Mouse (Mus musculus) midbrain, embryonic 10.5 days (tissue): Measurements from ENCODE around the gene Stxbp2. TPM values are rescaled to one million over a fixed set of nuclear protein-coding genes. Genes with fewer than 3 reads are reported as not detected.

ENCODE experiments used
- polyA plus RNA-seq: library from polyadenylated mRNA; unstranded; fragments of >200 nt; fragmentation: Nextera tagmentation; extraction: Ambion mirVana; gene quantifications from 2 replicates; pipeline ENCODE4 v1.2.1, GENCODE M21; 2016

The Stxbp2 gene
- polyA plus RNA-seq, 1 experiment from 2014 or later: 35.4 TPM

Other genes starting within 250 kb of the Stxbp2 start
- gene Arhgef18, start 237.9 kb upstream of the Stxbp2 start, polyA plus RNA-seq: 10.3 and 11.8 TPM in 2 replicates
- gene Pex11g, start 163.3 kb upstream of the Stxbp2 start, polyA plus RNA-seq: 4.5 and 4.8 TPM in 2 replicates
- gene Tex45, start 160.1 kb upstream of the Stxbp2 start, polyA plus RNA-seq: not detected in 2 replicates
- 69.4 and 80.0 TPM in 2 replicates for gene Zfp358, start 137.8 kb upstream of the Stxbp2 start, polyA plus RNA-seq
- 62.0 and 69.6 TPM in 2 replicates for gene Mcoln1, start 130.5 kb upstream of the Stxbp2 start, polyA plus RNA-seq
- gene Pnpla6, start 115.6 kb upstream of the Stxbp2 start, polyA plus RNA-seq: 20.0 and 22.2 TPM in 2 replicates
- 9.8 and 11.2 TPM in 2 replicates for gene C330021F23Rik, start 63.0 kb upstream of the Stxbp2 start, polyA plus RNA-seq
- 10.4 and 14.3 TPM in 2 replicates for gene Camsap3, start 43.7 kb upstream of the Stxbp2 start, polyA plus RNA-seq
- gene Xab2, start 9.6 kb upstream of the Stxbp2 start, polyA plus RNA-seq: 76.5 and 77.0 TPM in 2 replicates
- gene Pet100, start 9.4 kb upstream of the Stxbp2 start, polyA plus RNA-seq: 94.0 and 97.3 TPM in 2 replicates
- gene Pcp2, start 5.4 kb upstream of the Stxbp2 start, polyA plus RNA-seq: 0.22 and 0.27 TPM in 2 replicates
- gene Retn, start 24.8 kb downstream of the Stxbp2 start, polyA plus RNA-seq: 0.20 and 0.21 TPM in 2 replicates
- 0.07 and 0.15 TPM in 2 replicates for gene Mcemp1, start 34.8 kb downstream of the Stxbp2 start, polyA plus RNA-seq
- 9.2 and 10.0 TPM in 2 replicates for gene Fcor, start 41.4 kb downstream of the Stxbp2 start, polyA plus RNA-seq
- 47.2 and 48.8 TPM in 2 replicates for gene Trappc5, start 45.3 kb downstream of the Stxbp2 start, polyA plus RNA-seq
- gene Fcer2a, start 63.2 kb downstream of the Stxbp2 start, polyA plus RNA-seq: 0.11 and 0.22 TPM in 2 replicates
- gene Clec4g, start 89.7 kb downstream of the Stxbp2 start, polyA plus RNA-seq: 0.09 and 0.26 TPM in 2 replicates
- not detected in 2 replicates for gene Cd209a, start 118.0 kb downstream of the Stxbp2 start, polyA plus RNA-seq
- not detected in 2 replicates for gene Cd209e, start 223.4 kb downstream of the Stxbp2 start, polyA plus RNA-seq
- not detected in 2 replicates for gene Cd209d, start 247.6 kb downstream of the Stxbp2 start, polyA plus RNA-seq